Mouse (Mus musculus) MEL (cell line): Measurements from ENCODE around the gene Cwc22.

ENCODE experiments used
- CTCF ChIP-seq, 3 experiments: IDR thresholded peaks in 2 of 3; conservative IDR thresholded peaks in 1 of 3; 2 replicates each; pipeline ENCODE4 v1.5.1; 2011 to 2012; ENCODE audit warnings: low read length in 3 of 3, low read depth in 2 of 3, mild to moderate bottlenecking in 2 of 3, improper control_type of control experiment in 1 of 3, inconsistent platforms in 1 of 3, mixed read lengths in 1 of 3, moderate library complexity in 1 of 3; ENCODE audit not compliant: control insufficient read depth in 1 of 3, insufficient read depth in 1 of 3, poor library complexity in 1 of 3, severe bottlenecking in 1 of 3
- NRF1 ChIP-seq: IDR thresholded peaks from 2 replicates; pipeline ENCODE4 v1.6.1; 2014; ENCODE audit warnings: low read depth, mild to moderate bottlenecking, inconsistent platforms, low read length, improper control_type of control experiment, moderate library complexity; ENCODE audit not compliant: poor library complexity, insufficient read depth, severe bottlenecking
- POLR2A ChIP-seq, 2 experiments: IDR thresholded peaks; 2 replicates each; pipeline ENCODE4 v1.6.1; 2011 to 2012; ENCODE audit warnings: low read length in 2 of 2, mild to moderate bottlenecking in 2 of 2, control low read depth in 1 of 2, improper control_type of control experiment in 1 of 2, low read depth in 1 of 2, moderate library complexity in 1 of 2; ENCODE audit not compliant: control insufficient read depth in 1 of 2, insufficient read depth in 1 of 2, poor library complexity in 1 of 2
- POLR2AphosphoS2 ChIP-seq: IDR thresholded peaks from 2 replicates; pipeline ENCODE4 v1.6.1; 2011; ENCODE audit warnings: low read length, improper control_type of control experiment
- ZC3H11A ChIP-seq: IDR thresholded peaks from 2 replicates; pipeline ENCODE4 v1.6.1; 2012; ENCODE audit warnings: low read depth, mild to moderate bottlenecking, inconsistent platforms, low read length, improper control_type of control experiment
- ZKSCAN1 ChIP-seq: IDR thresholded peaks from 2 replicates; pipeline ENCODE4 v1.6.1; 2012; ENCODE audit warnings: low read depth, mild to moderate bottlenecking, inconsistent platforms, low read length, improper control_type of control experiment, moderate library complexity

DNA sequence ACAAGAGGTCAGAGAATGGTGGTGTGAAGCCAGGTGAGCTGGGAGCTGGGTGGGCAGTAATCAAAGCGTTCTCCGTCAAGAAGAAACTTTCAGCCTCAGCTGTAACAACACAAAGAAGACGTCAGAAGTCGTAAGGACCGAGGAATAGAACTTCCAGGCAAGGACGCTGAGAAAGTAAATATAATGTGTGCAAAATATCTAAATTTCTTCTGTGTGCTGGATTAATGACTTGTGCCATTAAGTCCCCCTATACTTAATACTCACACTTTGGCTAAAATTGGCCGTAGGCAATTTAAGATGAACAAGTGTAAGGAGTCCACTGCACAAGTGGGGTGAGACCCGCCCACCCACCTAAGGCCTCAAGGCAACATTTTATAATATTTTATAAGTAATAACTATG is 51.3 kb downstream of the Cwc22 start:
- TF ChIP-seq CTCF (IDR thresholded peaks at IDR 0.05 in 2 of 3, conservative IDR thresholded peaks at IDR 0.05 in 1 of 3; ENCODE audit: control insufficient read depth in 1 of 3, insufficient read depth in 1 of 3, low read depth in 2 of 3, low read length in 3 of 3, poor library complexity in 1 of 3, severe bottlenecking in 1 of 3) (no peak), ZKSCAN1 (no peak), POLR2AphosphoS2 (no peak), NRF1 (no peak), ZC3H11A (no peak), POLR2A (IDR thresholded peaks at IDR 0.05; ENCODE audit: control insufficient read depth in 1 of 2, insufficient read depth in 1 of 2, low read depth in 1 of 2, low read length in 2 of 2, poor library complexity in 1 of 2) (no peak)
